Mouse (Mus musculus) bone marrow macrophage, adult 2 months (primary cell): ENCODE data around the gene Gm10024.
"Not testable (repeated sequence)": the region's sequence is repeated elsewhere in the genome, so short reads cannot be mapped to it uniquely, and the experiment has no call there.

Experiments used
- CTCF ChIP-seq: IDR thresholded peaks from 2 replicates; pipeline ENCODE4 v1.5.1; 2012; ENCODE audit warnings: low read depth, mild to moderate bottlenecking, low read length, moderate library complexity
- POLR2A ChIP-seq: IDR thresholded peaks from 2 replicates; pipeline ENCODE4 v1.6.1; 2012; ENCODE audit warnings: mild to moderate bottlenecking, low read depth, low read length, borderline replicate concordance

DNA sequence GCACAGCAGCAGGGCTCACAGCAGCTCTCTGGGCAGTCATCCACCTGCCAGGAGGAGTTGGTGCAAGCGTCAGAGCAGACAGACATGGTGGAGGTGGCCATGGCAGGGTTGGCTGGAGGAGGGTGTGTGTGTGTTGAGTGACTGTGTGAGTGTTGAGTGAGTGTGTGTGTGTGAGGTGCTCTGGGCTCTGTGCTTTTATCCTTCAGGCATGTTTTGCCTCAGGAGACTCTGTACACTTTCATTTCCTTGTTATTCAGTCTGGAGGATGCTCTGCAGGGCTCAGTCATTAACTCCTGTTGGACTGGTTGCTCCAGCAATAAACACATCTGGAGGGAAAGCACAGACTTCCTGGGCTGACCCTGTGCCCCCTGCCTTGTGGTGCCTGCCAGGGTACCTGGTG, 40.0 kb downstream of the Gm10024 start, which contains the start of gene Gm9736:
- not testable (repeated sequence) for TF ChIP-seq POLR2A, CTCF
